Mouse (Mus musculus) liver, postnatal 0 days (tissue): ENCODE results near the gene Top2a. TPM values are rescaled to one million over a fixed set of nuclear protein-coding genes. Genes with fewer than 3 reads are reported as not detected.

ENCODE experiments used
- ATAC-seq: fragments of 200-750 bp; cut with Nextera tagmentation; 2 replicates; pipeline ENCODE4 v1.8.0; 2017; ENCODE audit warnings: mild to moderate bottlenecking, moderate library complexity
- DNase-seq: peaks from one replicate; pipeline ENCODE4 v3.0.0-alpha.2; 2016
- H3K27ac ChIP-seq: fragments of 300-500 bp; sonication (generic); 2 replicates; pipeline ENCODE4 v1.5.1; 2014; ENCODE audit warnings: antibody characterized with exemption, moderate library complexity, mild to moderate bottlenecking, low read depth
- H3K27me3 ChIP-seq: fragments of 300-500 bp; sonication (generic); 2 replicates; pipeline ENCODE4 v1.6.1; 2014; ENCODE audit warnings: low read length, control low read depth, mixed read lengths; ENCODE audit not compliant: insufficient read depth
- H3K36me3 ChIP-seq: fragments of 300-500 bp; sonication (generic); replicated peaks from 2 replicates; pipeline ENCODE4 v1.6.1; 2014; ENCODE audit warnings: mild to moderate bottlenecking, control low read depth, low read length, moderate library complexity, mixed read lengths; ENCODE audit not compliant: insufficient read depth
- H3K4me1 ChIP-seq: fragments of 300-500 bp; sonication (generic); 2 replicates; pipeline ENCODE4 v1.6.1; 2014; ENCODE audit warnings: antibody characterized with exemption, mild to moderate bottlenecking, control low read depth; ENCODE audit not compliant: insufficient read depth
- H3K4me2 ChIP-seq: fragments of 300-500 bp; sonication (generic); 2 replicates; pipeline ENCODE4 v1.6.1; 2014; ENCODE audit warnings: low read depth, mild to moderate bottlenecking, low read length, moderate library complexity, mixed read lengths
- H3K4me3 ChIP-seq: fragments of 300-500 bp; sonication (generic); 2 replicates; pipeline ENCODE4 v1.5.1; 2014; ENCODE audit warnings: low read depth, low read length
- H3K9ac ChIP-seq: fragments of 300-500 bp; sonication (generic); replicated peaks from 2 replicates; pipeline ENCODE4 v1.6.1; 2014; ENCODE audit warnings: mild to moderate bottlenecking, moderate library complexity
- H3K9me3 ChIP-seq: fragments of 300-500 bp; sonication (generic); 2 replicates; pipeline ENCODE4 v1.6.1; 2016; ENCODE audit warnings: mild to moderate bottlenecking, control low read depth, low read length, mixed read lengths
- CTCF ChIP-seq: sonication (generic); IDR thresholded peaks from 2 replicates; pipeline ENCODE4 v1.5.1; 2016; ENCODE audit warnings: antibody characterized with exemption, low read depth
- EP300 ChIP-seq: IDR thresholded peaks from 2 replicates; pipeline ENCODE4 v1.6.1; 2016; ENCODE audit warnings: antibody characterized with exemption, low read depth, mild to moderate bottlenecking
- WGBS: fragments of 180-500 bp; shearing (Covaris S2); extraction: QIAGEN DNeasy Blood & Tissue Kit; methylation state at CpG from one replicate; pipeline ENCODE4 v1.1.7; 2014; ENCODE audit not compliant: insufficient replicate concordance; 5-methylcytosine and 5-hydroxymethylcytosine counted together
- polyA plus RNA-seq: library from polyadenylated mRNA; unstranded; fragments of >200 nt; fragmentation: Nextera tagmentation; extraction: Ambion mirVana; gene quantifications from 2 replicates; pipeline ENCODE4 v1.2.1, GENCODE M21; 2015

Top2a gene
- polyA plus RNA-seq, 1 experiment from 2014 or later, result 90.2 TPM

- no peak overlapping the region for H3K27ac ChIP-seq
- no peaks in the 10 kb centered on the region for H3K27me3 ChIP-seq
- H3K9me3 ChIP-seq, result no peaks in the 10 kb centered on the region
- peaks cover 5% of the 10 kb centered on the region; the same call in 1 of the 2 replicates for H3K4me1 ChIP-seq
- no peak for TF ChIP-seq EP300
- TF ChIP-seq CTCF, result no peak
- H3K9ac ChIP-seq, result no peak overlapping the region
- H3K4me3 ChIP-seq, result no peak overlapping the region
- no peak overlapping the region for H3K4me2 ChIP-seq
- no peak for DNase-seq
- WGBS, result 91% methylated on average over 6 of the region's 6 CpGs
- no peak for ATAC-seq
- H3K36me3 ChIP-seq, result peaks cover 72% of the 10 kb centered on the region
Observed at GRCm38 (mm10) chr11:99019844-99020243, 4.1 kb downstream of the Top2a start.

DNA sequence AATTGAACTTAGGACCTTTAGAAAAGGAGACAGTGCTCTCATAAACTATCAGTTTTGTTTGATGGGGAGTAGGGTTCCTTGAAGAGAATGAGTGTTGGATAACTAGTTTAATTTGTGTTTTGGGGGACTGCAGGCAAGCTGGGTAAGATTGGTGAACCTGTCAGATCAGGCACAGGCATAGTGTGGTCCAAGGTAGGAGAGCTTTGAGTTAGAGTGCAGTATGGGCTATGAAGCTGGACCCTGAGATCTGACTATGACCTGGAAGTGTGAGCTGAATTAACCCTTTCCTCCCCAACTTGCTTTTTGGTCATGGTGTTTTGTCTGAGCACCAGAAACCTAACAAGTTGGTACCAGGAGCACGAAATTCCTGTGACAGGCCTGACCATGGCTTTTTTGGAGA is 10.1 kb downstream of the Top2a start:
- Histone ChIP-seq H3K27me3 (no peaks in the 10 kb centered on the region), H3K36me3 (peaks cover 98% of the 10 kb centered on the region), H3K4me3 (no peak overlapping the region), H3K4me2 (no peak overlapping the region), H3K27ac (no peak overlapping the region), H3K9me3 (no peaks in the 10 kb centered on the region), H3K9ac (no peak overlapping the region), H3K4me1 (no peaks in the 10 kb centered on the region)
- DNase-seq, result no peak
- TF ChIP-seq EP300 (no peak), CTCF (no peak)
- 96% methylated on average over 1 of the region's 1 CpGs for WGBS
- ATAC-seq, result no peak

- ATAC-seq, result no peak
- 93% methylated on average over 5 of the region's 5 CpGs for WGBS
- H3K4me2 ChIP-seq, result no peak overlapping the region
- TF ChIP-seq CTCF (no peak), EP300 (no peak)
- H3K27ac ChIP-seq, result no peak overlapping the region
- H3K4me3 ChIP-seq, result no peak overlapping the region
- peaks cover 95% of the 10 kb centered on the region for H3K36me3 ChIP-seq
- H3K4me1 ChIP-seq, result no peaks in the 10 kb centered on the region
- no peak overlapping the region for H3K9ac ChIP-seq
- H3K27me3 ChIP-seq, result no peaks in the 10 kb centered on the region
- H3K9me3 ChIP-seq, result no peaks in the 10 kb centered on the region
- no peak for DNase-seq
Observed at GRCm38 (mm10) chr11:99010706-99011105, 13.3 kb downstream of the Top2a start.

DNA sequence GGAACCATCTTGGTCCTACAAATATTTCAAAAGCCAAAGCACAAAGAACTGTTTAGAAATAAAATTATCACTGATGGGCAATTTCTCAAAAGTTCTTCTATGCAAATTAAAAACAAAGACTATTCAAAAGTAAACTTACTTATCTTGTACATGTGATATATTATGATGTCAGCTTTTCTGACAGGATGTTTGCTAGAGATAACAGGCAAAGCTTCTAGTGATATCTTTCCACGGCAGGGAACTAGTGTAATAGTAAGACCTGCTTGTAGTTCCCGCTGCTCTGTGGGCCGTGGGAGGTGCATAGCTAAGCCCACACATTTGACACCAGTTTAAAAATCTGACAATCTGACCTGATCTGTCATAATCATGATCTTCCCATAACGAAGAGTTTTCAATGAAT is 13.9 kb downstream of the Top2a start:
- Histone ChIP-seq H3K4me3 (no peak overlapping the region), H3K9me3 (no peaks in the 10 kb centered on the region), H3K27me3 (no peaks in the 10 kb centered on the region), H3K36me3 (peaks cover 95% of the 10 kb centered on the region), H3K4me2 (no peak overlapping the region), H3K27ac (no peak overlapping the region), H3K4me1 (no peaks in the 10 kb centered on the region), H3K9ac (no peak overlapping the region)
- 63% methylated on average over 4 of the region's 4 CpGs for WGBS
- ATAC-seq (no peak), DNase-seq (no peak)
- no peak for TF ChIP-seq CTCF
- TF ChIP-seq EP300, result no peak

DNA sequence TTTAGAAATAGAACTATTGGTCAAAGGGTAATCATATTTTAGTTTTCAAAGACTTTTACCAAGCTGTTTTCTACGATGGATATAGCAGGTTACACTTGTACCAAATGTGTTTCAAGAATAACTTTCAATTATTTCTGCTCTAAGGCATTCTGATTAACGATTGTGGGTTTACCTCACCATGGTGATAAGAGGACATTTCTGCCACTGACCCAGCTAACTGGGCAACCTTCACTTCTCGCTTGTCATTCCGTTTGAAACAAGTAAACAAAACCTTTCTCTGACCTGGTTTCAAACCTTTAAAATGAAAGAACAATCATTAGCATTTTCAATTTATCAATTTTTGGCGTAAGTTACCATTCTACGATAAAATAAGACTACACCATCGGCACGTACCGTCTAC is 17.2 kb downstream of the Top2a start:
- no peak overlapping the region for H3K4me3 ChIP-seq
- TF ChIP-seq CTCF, result no peak
- no peak for TF ChIP-seq EP300
- no peak for DNase-seq
- no peaks in the 10 kb centered on the region for H3K27me3 ChIP-seq
- peaks cover 93% of the 10 kb centered on the region for H3K36me3 ChIP-seq
- H3K4me1 ChIP-seq, result no peaks in the 10 kb centered on the region
- H3K9ac ChIP-seq, result no peak overlapping the region
- H3K9me3 ChIP-seq, result no peaks in the 10 kb centered on the region
- no peak overlapping the region for H3K27ac ChIP-seq
- WGBS, result 91% methylated on average over 9 of the region's 9 CpGs
- no peak for ATAC-seq
- H3K4me2 ChIP-seq, result no peak overlapping the region

- Histone ChIP-seq H3K4me1 (no peaks in the 10 kb centered on the region), H3K27me3 (no peaks in the 10 kb centered on the region), H3K27ac (no peak overlapping the region), H3K4me3 (no peak overlapping the region), H3K9ac (no peak overlapping the region), H3K9me3 (no peaks in the 10 kb centered on the region), H3K36me3 (peaks cover 98% of the 10 kb centered on the region), H3K4me2 (no peak overlapping the region)
- ATAC-seq (no peak), DNase-seq (no peak)
- 93% methylated on average over 11 of the region's 11 CpGs for WGBS
- TF ChIP-seq EP300, result no peak
- TF ChIP-seq CTCF, result no peak
Observed at GRCm38 (mm10) chr11:98999243-98999642, 24.7 kb downstream of the Top2a start.

- Histone ChIP-seq H3K27ac (no peak overlapping the region), H3K4me2 (no peak overlapping the region), H3K27me3 (no peaks in the 10 kb centered on the region), H3K4me3 (no peak overlapping the region), H3K9ac (no peak overlapping the region), H3K9me3 (no peaks in the 10 kb centered on the region), H3K36me3 (peaks cover 98% of the 10 kb centered on the region), H3K4me1 (no peaks in the 10 kb centered on the region)
- TF ChIP-seq CTCF (peak; percentile 33; the same call in 1 of the 2 replicates), EP300 (no peak)
- DNase-seq (no peak), ATAC-seq (no peak)
Observed at GRCm38 (mm10) chr11:98998776-98999175, 25.2 kb downstream of the Top2a start.
